Mouse (Mus musculus) megakaryocyte, embryonic 14.5 days (primary cell): ENCODE measurements around the gene Pipox.

Source experiments
- FLI1 ChIP-seq: IDR thresholded peaks from 2 replicates; pipeline ENCODE4 v1.6.1; 2012; ENCODE audit warnings: low read length, inconsistent platforms, mixed read lengths
- GATA1 ChIP-seq: IDR thresholded peaks from 3 replicates; pipeline ENCODE4 v1.6.1; 2012; ENCODE audit warnings: mixed read lengths, low read length, inconsistent platforms, borderline replicate concordance

DNA sequence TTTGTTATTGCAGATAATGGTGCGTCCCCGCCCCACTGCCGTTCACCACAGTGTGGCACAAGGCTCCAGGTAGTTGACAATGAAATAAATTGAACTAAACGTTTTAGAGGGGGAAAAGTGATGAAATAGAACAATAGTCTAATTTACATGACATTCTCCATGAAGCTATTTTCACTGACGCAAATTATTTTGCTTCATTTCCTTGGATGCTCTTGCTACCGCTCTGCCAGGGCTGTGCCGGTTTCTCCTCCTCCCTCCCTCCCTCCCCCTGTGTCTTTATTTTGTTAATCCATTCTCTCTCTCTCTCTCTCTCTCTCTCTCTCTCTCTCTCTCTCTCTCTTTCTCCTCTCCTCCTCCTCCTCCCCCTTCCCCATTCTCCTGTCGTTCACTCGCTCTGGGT lies 35.3 kb downstream of the Pipox start:
- TF ChIP-seq GATA1 (no peak), FLI1 (no peak)
